Mouse (Mus musculus) left cerebral cortex, adult 8-10 months (tissue): ENCODE results near the gene Tcn2. TPM values are rescaled to one million over a fixed set of nuclear protein-coding genes. Genes with fewer than 3 reads are reported as not detected.

Source experiments
- DNase-seq, 2 experiments: peaks; one replicate each; pipeline ENCODE4 v3.0.0; 2022; ENCODE audit warnings: low spot score in 2 of 2
- total RNA-seq, 4 experiments: library from RNA; stranded (reverse); gene quantifications; 2 replicates each; pipeline ENCODE4 v1.2.4; 2022

Gene Tcn2
- total RNA-seq, 4 experiments from 2014 or later: 17.0 to 37.4 (median 23.1) TPM

DNA sequence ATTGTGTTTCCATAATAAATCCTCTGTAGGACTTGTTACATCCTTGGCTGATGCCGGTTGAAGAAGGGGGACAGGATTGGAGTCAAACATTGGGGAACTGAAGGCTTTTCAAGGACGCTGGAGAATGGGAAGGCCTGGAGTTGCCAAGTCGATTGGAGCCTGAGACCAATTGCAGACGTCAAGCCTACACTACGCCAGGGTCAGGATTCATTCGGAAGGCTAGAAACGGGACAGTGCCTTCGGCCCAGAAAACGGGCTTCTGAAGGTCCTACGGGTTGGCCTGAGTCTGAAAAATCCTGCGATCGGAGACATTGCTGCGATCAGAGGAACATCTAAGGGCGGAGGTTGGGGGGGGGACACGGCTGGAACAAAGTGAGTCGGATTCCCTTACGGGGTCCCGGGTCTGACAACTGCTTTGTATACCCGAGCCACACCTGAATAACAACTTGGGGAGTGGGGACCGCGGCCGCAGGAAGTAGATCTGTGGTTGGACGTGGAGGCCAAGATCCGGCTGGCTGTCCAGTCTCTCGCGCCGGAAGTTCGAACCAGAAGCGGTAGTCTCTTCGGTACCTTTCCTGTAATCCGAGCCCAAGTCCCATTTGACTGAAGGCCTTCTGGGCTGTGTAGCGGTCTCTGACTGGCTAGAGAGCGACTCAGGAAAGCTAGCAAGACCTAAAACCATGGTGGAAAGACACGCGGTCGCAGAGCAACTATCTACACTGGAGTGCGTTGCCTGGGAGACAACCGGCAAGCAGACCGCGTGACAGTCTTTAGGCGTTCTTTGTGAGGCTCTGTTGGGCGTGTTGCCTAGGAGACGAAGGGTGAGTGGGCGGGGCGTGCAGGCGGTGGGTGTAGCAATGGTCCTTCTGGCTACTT, 37.3 kb downstream of the Tcn2 start, which contains the start of the genes 4921536K21Rik and Dusp18:
4921536K21Rik (minus strand) TSS at position 693 of the 876 bp plus-strand sequence.
Dusp18 (plus strand) TSS at position 835 of the 876 bp plus-strand sequence.
- peak; percentile 92 to 97 for DNase-seq

DNA sequence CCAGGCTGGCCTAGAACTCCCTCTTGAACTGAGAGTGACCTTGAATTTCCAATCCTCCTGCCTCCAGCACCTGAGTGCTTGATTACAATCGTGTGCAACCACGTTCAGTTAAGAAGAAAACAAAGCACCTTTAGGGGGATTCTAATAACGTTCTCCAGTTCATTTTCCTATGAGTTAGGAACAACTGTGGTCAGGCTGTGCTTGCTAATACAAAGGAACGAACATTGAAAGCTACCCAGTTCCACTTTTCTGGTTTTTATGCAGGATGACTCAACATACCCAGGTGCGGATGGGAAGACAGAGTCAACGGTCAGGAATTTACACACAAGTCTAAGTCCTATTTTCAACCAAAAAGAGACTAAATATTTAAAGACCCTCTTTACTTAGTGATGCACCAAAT, 38.0 kb downstream of the Tcn2 start:
- no peak for DNase-seq

DNA sequence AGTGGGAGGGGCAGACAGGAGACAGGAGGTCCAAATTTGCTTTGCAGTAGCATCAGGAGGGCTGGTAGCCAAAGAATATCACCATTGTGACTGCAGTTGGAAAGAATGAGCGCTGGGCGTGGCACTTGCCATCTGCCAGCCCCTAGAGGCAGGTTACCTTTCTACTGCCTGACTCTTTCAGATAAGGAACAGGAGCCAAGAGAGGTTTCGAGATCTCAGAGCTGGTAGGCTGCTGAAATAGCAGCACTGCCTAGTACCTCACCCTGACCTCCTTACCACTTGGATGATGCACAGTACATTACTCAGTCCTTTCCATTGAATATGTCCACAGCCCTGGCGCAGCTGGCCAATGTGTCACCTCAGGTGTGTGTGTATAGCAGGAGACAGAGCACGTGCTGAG, 44.6 kb downstream of the Tcn2 start:
- no peak for DNase-seq

DNA sequence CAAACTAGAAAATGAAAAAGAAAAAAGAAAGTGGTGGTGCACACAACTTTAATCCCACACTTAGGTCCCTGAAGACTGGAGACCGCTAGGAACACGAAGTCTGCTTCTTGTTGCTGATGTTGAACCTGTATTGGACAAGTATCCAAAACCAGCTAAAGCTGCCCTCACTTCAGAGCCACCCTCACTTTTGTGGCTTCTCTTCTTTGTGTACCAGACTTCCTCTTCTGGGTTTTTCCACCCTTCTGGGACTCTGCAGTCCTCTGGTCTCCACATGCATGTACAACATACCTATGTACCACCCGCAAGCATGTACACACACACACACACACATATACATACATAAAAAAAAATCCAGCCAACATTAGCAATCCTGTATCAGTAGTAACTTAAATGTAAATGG, 48.2 kb downstream of the Tcn2 start:
- no peak for DNase-seq

DNA sequence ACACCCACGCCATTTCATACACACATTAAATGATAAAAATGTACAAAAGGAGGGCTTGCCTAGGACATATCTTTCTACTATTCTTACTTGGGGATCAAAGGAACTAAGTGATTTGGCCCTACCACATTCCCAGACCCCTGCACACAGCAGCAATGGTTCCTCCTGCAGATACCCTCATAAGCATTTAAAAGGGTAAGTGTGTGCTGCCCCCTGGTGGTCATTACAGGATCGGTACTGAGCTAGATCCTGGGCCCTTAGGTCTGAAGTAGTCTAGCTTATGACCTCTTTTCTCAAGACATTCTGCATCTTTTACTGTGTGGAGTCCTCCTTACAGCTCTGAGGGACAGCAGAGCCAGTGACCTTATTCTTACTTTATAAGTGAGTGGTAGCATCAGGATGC, 52.1 kb downstream of the Tcn2 start:
- DNase-seq: peak; percentile 40 to 56

DNA sequence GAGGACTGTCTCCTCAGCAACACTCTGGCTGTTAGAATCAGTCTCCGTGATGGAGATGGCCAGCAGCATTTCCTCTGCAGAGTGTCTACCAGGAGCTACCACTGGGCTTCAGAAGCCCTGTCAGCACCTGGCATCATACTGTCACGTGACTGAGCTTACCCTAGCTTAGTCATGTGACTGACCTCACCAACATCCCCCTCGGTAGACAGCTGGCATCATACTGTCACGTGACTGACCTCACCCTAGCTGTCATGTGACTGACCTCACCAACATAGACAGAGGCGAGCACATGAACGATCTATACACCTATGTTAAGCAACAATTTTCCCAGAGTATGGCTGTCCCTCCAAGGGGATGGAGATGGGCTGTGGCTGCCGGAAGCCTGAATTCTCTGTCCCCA, 53.3 kb downstream of the Tcn2 start:
- DNase-seq: no peak

DNA sequence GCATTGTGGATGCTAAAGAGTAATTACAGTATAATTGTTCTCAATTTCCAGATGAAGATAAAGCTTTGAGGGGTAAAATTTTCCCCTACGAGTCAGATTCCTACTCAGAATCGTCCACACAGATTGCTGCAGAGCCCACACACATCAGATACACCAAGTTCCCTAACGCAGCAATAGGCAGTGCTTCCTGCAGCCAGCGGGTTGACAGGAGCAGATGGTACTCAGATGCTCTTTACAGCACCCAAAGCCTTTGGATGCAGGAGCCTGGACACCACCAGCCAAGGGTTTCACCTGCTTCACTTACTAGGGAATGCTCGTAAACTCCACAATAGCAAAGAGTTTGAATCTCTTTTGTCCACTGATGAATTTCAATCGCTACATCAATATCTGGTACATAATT, 55.5 kb downstream of the Tcn2 start:
- no peak for DNase-seq

Other genes starting within 250 kb of the Tcn2 start
- 100 to 1,000 TPM; 105 to 126 (median 115) TPM for gene Osbp2, start 68.3 kb downstream of the Tcn2 start, total RNA-seq
- gene 4921536K21Rik, start 37.1 kb downstream of the Tcn2 start, total RNA-seq: under 1 TPM; 0.21 to 0.86 (median 0.57) TPM
- 10 to 100 TPM; 17.5 to 19.6 (median 18.1) TPM for gene Dusp18, start 36.9 kb downstream of the Tcn2 start, total RNA-seq
- 10 to 100 TPM; 17.3 to 20.6 (median 19.9) TPM for gene Slc35e4, start 17.5 kb downstream of the Tcn2 start, total RNA-seq
- 10 to 100 TPM; 38.5 to 47.9 (median 41.2) TPM for gene Pes1, start 31.8 kb upstream of the Tcn2 start, total RNA-seq
- gene 4930556J24Rik, start 44.6 kb upstream of the Tcn2 start, total RNA-seq: not detected
- gene Gal3st1, start 51.5 kb upstream of the Tcn2 start, total RNA-seq: 10 to 100 TPM; 11.1 to 12.4 (median 12.1) TPM
- gene Sec14l4, start 99.3 kb upstream of the Tcn2 start, total RNA-seq: 1 to 10 TPM in 1 of 4 experiments, under 1 TPM in 3; 0.23 to 1.0 (median 0.37) TPM
- 1 to 10 TPM; 1.0 to 1.7 (median 1.4) TPM for gene Sec14l3, start 132.7 kb upstream of the Tcn2 start, total RNA-seq
- gene Mtfp1, start 163.3 kb upstream of the Tcn2 start, total RNA-seq: 10 to 100 TPM; 67.7 to 84.0 (median 72.4) TPM
- gene Sec14l2, start 191.3 kb upstream of the Tcn2 start, total RNA-seq: 10 to 100 TPM; 35.3 to 36.8 (median 36.4) TPM
- gene Rnf215, start 203.0 kb upstream of the Tcn2 start, total RNA-seq: 10 to 100 TPM; 24.8 to 35.0 (median 31.1) TPM
- gene Ccdc157, start 228.1 kb upstream of the Tcn2 start, total RNA-seq: 10 to 100 TPM; 19.3 to 21.1 (median 19.9) TPM
- gene Sf3a1, start 228.2 kb upstream of the Tcn2 start, total RNA-seq: 10 to 100 TPM; 57.1 to 70.2 (median 61.6) TPM